Mouse (Mus musculus): ENCODE measurements at regions not wholly inside any gene's neighbourhood (a gene's known extent, or its start where the extent isn't known, plus 50 kb on each side); places are given as distances from the start of the nearest gene placed in this dataset.
A peak's percentile ranks its signal among the peaks of the same experiment; 100 is the strongest.

GRCm38 (mm10) chr15:21780040-21780439 is 768.8 kb upstream of the Cdh18 start:
- Histone ChIP-seq H3K4me3 (replicated peaks) (no peak overlapping the region), H3K4me1 (replicated peaks) (no peaks in the 10 kb centered on the region), H3K9me3 (no peaks in the 10 kb centered on the region), H3K4me2 (replicated peaks) (no peak overlapping the region), H3K27ac (no peak overlapping the region), H3K36me3 (no peaks in the 10 kb centered on the region), H3K9ac (replicated peaks) (no peak overlapping the region), H3K27me3 (no peaks in the 10 kb centered on the region)
- WGBS, result 75% methylated on average over 2 of the region's 2 CpGs
- no peak for ATAC-seq

DNA sequence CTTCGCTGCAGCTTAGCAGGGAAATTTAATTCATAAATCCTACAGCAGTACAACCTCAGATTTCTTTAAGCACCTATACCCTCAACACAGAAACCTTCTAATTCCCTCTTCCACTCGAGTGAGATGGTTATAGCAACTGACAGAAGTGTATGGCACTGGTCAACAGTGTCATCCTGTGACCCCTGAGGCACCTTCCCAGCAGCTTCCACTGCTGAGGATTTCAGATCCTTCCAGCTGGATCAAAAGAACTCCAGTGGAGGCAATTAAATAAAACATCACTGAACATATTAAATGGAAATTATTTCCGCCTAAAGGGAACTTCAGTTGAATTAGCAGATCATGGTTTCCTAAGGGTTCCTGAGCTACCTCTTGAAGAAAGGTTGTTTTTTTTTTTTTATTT is 768.1 kb upstream of the Cdh18 start:
- no peaks in the 10 kb centered on the region for H3K9me3 ChIP-seq

More for the DNA sequence above, 768.1 kb upstream of the Cdh18 start:
- no peaks in the 10 kb centered on the region for H3K36me3 ChIP-seq
- no peaks in the 10 kb centered on the region for H3K4me1 ChIP-seq (replicated peaks)
- no peak overlapping the region for H3K9ac ChIP-seq (replicated peaks)
- H3K27me3 ChIP-seq, result no peaks in the 10 kb centered on the region
- H3K4me3 ChIP-seq (replicated peaks), result no peak overlapping the region
- 47% methylated on average over 3 of the region's 3 CpGs for WGBS
- peak; percentile 84 for ATAC-seq
- H3K27ac ChIP-seq, result no peak overlapping the region
- no peak overlapping the region for H3K4me2 ChIP-seq (replicated peaks)

Measured in midbrain, embryonic 13.5 days (tissue).